Mouse (Mus musculus): Measurements from ENCODE around the gene C1qtnf9. TPM values are rescaled to one million over a fixed set of nuclear protein-coding genes. Genes with fewer than 3 reads are reported as not detected.

The C1qtnf9 gene
- total RNA-seq, 2 experiments from 2014 or later: 36.4 to 38.2 TPM

- intact Hi-C loops (cut with DNase I): no loop called here
- peak in 1 of 2 experiments; percentile 3 for DNase-seq
These were observed 20.6 kb upstream of the C1qtnf9 start for GRCm38 (mm10) chr14:60747154-60747870.

- intact Hi-C loops (cut with DNase I): loop anchor here (2.0 kb wide), 1 partner anchor 15 kb away; no protein-coding TSS in a partner anchor
- peak; percentile 51 to 59 for DNase-seq
These were observed 18.1 kb upstream of the C1qtnf9 start for GRCm38 (mm10) chr14:60749880-60750279.

DNA sequence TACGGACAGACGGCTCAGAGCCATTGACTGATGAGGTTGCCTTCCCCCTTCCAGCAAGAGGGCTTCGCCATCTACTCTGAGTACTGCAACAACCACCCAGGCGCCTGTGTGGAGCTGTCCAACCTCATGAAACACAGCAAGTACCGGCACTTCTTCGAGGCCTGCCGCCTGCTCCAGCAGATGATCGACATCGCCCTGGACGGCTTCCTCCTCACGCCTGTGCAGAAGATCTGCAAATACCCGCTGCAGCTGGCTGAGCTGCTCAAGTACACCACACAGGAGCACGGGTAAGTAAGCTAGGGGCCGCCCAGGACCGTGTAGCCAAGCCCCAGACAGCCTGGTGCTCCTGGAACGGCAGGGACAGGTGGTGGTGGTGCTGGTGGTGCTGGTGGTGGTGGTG, 16.4 kb upstream of the C1qtnf9 start:
- no peak for DNase-seq
- intact Hi-C loops (cut with DNase I): loop anchor here (2.0 kb wide), 1 partner anchor 13 kb away; no protein-coding TSS in a partner anchor

- DNase-seq: no peak
- intact Hi-C loops (cut with DNase I): no loop called here
These were observed 14.8 kb upstream of the C1qtnf9 start for GRCm38 (mm10) chr14:60752892-60753800.

DNA sequence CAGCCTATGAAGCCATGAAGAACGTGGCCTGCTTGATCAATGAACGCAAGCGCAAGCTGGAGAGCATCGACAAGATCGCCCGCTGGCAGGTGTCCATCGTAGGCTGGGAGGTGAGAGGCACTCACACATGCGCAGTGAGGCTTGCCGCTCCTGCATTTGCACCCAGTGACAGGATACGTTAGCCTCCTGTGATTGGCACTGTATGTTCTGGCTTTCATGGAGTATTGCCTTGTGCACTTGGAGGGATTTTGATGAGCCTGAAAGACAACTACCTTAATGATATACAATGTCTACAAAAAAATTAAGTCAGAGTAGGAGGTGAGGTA, 14.2 kb upstream of the C1qtnf9 start:
- DNase-seq: no peak
- intact Hi-C loops (cut with DNase I): no loop called here

DNA sequence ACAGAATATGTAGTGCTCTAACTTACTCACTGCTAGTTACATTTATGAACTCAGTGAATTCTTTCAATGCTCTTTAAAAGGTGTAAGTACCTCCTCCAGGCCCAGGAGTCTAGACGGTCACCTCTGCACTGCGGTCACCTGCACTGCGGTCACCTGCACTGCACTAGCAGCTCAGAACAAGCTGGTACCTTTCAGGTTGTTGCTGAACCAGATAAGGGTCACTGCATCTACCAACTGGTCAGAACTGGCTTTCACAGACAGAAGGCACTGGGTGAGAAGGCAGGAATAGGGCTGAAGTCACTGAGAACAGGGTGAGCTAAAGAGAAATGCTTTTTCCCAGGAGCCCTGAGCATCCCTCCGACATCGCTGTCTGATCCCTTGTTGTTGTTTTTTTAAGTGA, 13.3 kb upstream of the C1qtnf9 start:
- DNase-seq: no peak
- intact Hi-C loops (cut with DNase I): no loop called here

GRCm38 (mm10) chr14:60756271-60756670, 11.7 kb upstream of the C1qtnf9 start:
- intact Hi-C loops (cut with DNase I): no loop called here
- no peak for DNase-seq

GRCm38 (mm10) chr14:60757265-60757664, 10.7 kb upstream of the C1qtnf9 start:
- no peak for DNase-seq
- intact Hi-C loops (cut with DNase I): no loop called here

GRCm38 (mm10) chr14:60757722-60758121, 10.2 kb upstream of the C1qtnf9 start:
- no peak for DNase-seq
- intact Hi-C loops (cut with DNase I): no loop called here

DNA sequence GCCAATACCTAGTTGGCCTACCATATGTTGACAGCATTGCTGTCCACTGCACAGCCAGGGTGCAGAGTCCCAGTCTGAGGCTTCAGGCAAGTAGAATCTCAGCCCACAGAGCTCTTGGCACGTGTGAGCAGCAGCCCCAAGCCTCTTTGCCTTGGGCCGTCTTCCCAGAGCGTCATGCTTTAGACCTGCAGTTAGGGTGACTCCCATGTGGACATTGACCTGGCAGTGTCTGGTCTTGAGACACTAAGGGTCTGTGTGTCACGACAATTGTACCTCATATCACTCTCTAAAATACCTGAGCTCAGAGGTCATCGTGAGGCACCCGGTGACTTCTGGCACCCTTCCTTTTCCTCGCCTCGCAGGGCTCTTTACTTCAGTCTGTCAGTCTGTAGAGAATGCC, 8.8 kb upstream of the C1qtnf9 start:
- intact Hi-C loops (cut with DNase I): no loop called here
- no peak for DNase-seq

DNA sequence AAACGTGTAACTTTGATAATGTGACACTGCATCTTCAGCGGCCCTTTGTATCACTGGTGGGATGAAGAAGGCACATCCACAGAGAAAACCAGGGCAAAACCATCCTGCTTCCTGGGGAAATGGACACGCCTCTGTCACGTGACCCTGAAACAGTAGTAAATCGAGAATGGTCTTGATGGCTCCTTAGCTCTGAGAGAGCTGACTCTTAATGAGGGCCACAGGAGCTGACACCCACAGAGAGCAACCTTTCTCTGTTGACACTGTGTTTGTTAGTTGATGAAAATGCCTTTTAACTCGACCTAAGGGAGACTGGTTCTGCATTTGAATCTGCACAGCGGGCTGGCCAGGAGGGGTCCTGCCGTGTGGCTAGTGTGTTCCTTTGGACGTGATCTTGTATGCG, 6.1 kb upstream of the C1qtnf9 start:
- intact Hi-C loops (cut with DNase I): no loop called here
- no peak for DNase-seq

DNA sequence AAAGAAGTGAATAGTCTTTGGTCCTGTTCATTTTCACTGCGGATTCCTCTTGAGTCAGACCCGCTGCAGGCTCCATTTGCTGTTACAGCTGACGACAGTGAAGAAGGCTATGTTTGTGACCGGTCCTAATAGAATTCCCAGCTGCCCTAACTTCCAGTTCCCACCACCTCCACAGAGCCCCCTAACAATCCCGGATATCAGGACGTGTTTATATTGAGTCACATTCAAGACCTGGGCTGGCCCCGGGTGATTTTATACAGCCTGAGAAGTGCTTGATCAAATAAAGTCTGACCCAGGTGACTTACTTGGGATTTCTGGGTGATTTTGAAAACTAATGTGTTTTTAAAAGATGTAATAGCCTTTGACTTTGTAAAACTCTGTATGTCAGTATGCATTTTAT, 5.2 kb upstream of the C1qtnf9 start:
- intact Hi-C loops (cut with DNase I): no loop called here
- no peak for DNase-seq

DNA sequence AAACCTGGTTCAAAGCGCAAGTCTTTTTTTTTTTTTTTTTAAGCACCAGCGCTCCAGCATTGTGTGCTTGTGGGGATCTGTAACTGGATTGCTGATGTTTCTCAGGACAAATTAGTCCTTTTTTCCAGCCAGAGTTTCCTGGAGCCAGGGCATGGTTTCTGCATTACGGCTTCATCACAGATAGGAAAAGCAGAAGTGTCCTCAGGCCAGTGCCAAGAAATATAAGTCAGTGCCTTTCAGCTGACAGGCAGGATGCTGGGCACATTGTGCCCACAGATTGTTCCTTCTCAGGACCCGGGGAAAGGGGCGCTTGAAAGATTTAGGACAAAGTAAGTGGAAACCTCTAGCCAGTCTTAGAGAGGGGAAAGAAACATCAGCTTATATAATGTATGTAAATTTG, 4.2 kb upstream of the C1qtnf9 start:
- DNase-seq: peak in 1 of 2 experiments; percentile 42

GRCm38 (mm10) chr14:60764526-60764925, 3.4 kb upstream of the C1qtnf9 start:
- intact Hi-C loops (cut with DNase I): loop anchor here (2.0 kb wide), 1 partner anchor 14 kb away; no protein-coding TSS in a partner anchor
- DNase-seq: no peak

More for the DNA sequence above, 4.2 kb upstream of the C1qtnf9 start:
- intact Hi-C loops (cut with DNase I): loop anchor here (2.0 kb wide), 1 partner anchor 13 kb away; no protein-coding TSS in a partner anchor

DNA sequence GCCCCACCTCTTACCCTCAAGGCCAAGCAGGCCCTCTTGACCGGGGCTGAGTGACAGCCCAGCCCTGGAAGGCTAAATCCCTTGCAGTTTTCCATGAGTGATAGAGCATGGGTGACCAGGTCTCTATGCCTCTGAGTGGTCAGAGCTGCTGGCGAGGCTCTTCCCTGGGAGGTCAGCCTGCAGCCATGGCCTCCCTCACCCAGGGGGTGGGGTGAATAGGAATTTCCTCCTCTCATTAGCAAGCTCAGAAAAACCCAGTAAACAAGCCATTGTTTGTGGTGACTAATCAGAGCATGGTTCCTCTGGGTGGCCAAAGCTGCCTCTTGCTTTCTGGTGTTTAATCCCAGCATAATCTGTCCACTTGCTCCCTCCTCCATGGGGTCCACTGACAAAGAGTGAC, 2.9 kb upstream of the C1qtnf9 start:
- intact Hi-C loops (cut with DNase I): loop anchor here (2.0 kb wide), 1 partner anchor 14 kb away; no protein-coding TSS in a partner anchor
- DNase-seq: peak; percentile 39 to 42

- intact Hi-C loops (cut with DNase I): loop anchor here (1.0 kb wide), 1 partner anchor 34 kb away; no protein-coding TSS in a partner anchor
- DNase-seq: peak in 1 of 2 experiments; percentile 42
These were observed 1.4 kb downstream of the C1qtnf9 start for GRCm38 (mm10) chr14:60769340-60769739.

DNA sequence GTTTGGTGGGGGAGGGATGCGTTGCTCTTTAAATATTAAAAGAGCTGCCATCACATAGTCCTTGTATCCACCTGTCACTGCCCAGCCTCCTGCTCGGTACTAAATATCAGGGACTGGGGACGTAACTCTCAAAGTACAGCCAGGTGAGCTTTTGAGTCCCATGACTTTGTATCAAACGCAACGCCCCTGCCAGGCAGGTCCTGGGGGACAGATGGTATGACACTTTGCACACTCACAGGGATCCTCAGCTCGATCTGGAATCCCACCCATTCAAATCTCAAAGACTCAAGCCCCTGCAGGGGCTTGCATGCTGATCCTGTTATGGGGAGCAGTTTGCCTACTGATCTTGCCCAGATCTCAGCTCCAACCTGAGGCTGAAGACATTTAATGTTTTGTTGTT, 2.7 kb downstream of the C1qtnf9 start:
- DNase-seq: no peak
- intact Hi-C loops (cut with DNase I): no loop called here

GRCm38 (mm10) chr14:60771057-60771456, 3.1 kb downstream of the C1qtnf9 start:
- intact Hi-C loops (cut with DNase I): loop anchor here (1.0 kb wide), 1 partner anchor 60 kb away; no protein-coding TSS in a partner anchor
- peak; percentile 74 to 83 for DNase-seq

DNA sequence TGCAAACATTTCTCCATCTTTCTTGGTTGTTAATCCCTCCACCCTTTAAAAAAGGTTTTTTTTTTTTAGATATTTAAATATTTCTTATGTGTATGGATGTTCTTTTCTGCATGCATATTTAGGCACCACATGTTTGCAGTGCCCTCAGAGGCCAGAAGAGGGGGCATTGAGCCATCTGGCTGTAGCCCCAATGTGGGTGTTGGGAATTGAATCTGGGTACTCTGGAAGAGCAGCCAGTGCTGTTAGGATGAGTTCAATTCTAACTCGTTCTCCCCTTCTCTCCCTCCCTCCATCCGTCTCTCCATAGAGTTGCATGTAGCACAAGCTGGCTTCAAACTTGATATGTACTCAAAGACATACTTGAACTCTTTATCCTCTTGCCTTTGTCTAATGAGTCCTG, 5.5 kb downstream of the C1qtnf9 start:
- intact Hi-C loops (cut with DNase I): loop anchor here (2.0 kb wide), 2 partner anchors 249 to 261 kb away; no protein-coding TSS in a partner anchor
- DNase-seq: no peak

GRCm38 (mm10) chr14:60776521-60776920, 8.6 kb downstream of the C1qtnf9 start:
- DNase-seq: no peak
- intact Hi-C loops (cut with DNase I): no loop called here

- intact Hi-C loops (cut with DNase I): no loop called here
- no peak for DNase-seq
These were observed 9.6 kb downstream of the C1qtnf9 start for GRCm38 (mm10) chr14:60777485-60777919.

Measured in heart, postnatal 10 days (tissue).